Mouse (Mus musculus): ENCODE measurements at regions not wholly inside any gene's neighbourhood (a gene's known extent, or its start where the extent isn't known, plus 50 kb on each side); places are given as distances from the start of the nearest gene placed in this dataset.

GRCm38 (mm10) chr8:112156656-112157055 is 141.8 kb upstream of the Gm6793 start:
- no peaks in the 10 kb centered on the region for H3K36me3 ChIP-seq (ENCODE audit: control insufficient read depth, insufficient read depth, low read length)
- TF ChIP-seq POLR2A (IDR thresholded peaks at IDR 0.05; ENCODE audit: low read depth, low read length) (no peak), CTCF (IDR thresholded peaks at IDR 0.05; ENCODE audit: extremely low read depth, insufficient read depth, insufficient read length, insufficient replicate concordance) (no peak)
- H3K27me3 ChIP-seq (ENCODE audit: control insufficient read depth, insufficient read depth, low read length) = no peaks in the 10 kb centered on the region
- H3K4me1 ChIP-seq (ENCODE audit: control insufficient read depth, insufficient read depth, insufficient read length) = no peaks in the 10 kb centered on the region
- H3K27ac ChIP-seq (ENCODE audit: insufficient read depth, low read length) = no peak overlapping the region
- 86% methylated on average over 7 of the region's 7 CpGs for WGBS
- no peak for DNase-seq (ENCODE audit: low read depth in 1 of 2, low spot score in 2 of 2)
- H3K4me3 ChIP-seq (ENCODE audit: extremely low read depth, insufficient read depth, insufficient read length) = no peak overlapping the region

- no peaks in the 10 kb centered on the region for H3K27me3 ChIP-seq (ENCODE audit: control insufficient read depth, insufficient read depth, low read length)
- H3K27ac ChIP-seq (ENCODE audit: insufficient read depth, low read length) = no peak overlapping the region
- no peak for TF ChIP-seq CTCF (IDR thresholded peaks at IDR 0.05; ENCODE audit: extremely low read depth, insufficient read depth, insufficient read length, insufficient replicate concordance)
- TF ChIP-seq POLR2A (IDR thresholded peaks at IDR 0.05; ENCODE audit: low read depth, low read length) = no peak
- H3K4me1 ChIP-seq (ENCODE audit: control insufficient read depth, insufficient read depth, insufficient read length) = no peaks in the 10 kb centered on the region
- no peaks in the 10 kb centered on the region for H3K36me3 ChIP-seq (ENCODE audit: control insufficient read depth, insufficient read depth, low read length)
- 65% methylated on average over 5 of the region's 5 CpGs for WGBS
- no peak for DNase-seq (ENCODE audit: low read depth in 1 of 2, low spot score in 2 of 2)
- no peak overlapping the region for H3K4me3 ChIP-seq (ENCODE audit: extremely low read depth, insufficient read depth, insufficient read length)
These were observed 124.1 kb upstream of the Gm6793 start for GRCm38 (mm10) chr8:112138924-112139323.

GRCm38 (mm10) chr8:112130196-112130595 is 115.4 kb upstream of the Gm6793 start:
- Histone ChIP-seq H3K4me3 (ENCODE audit: extremely low read depth, insufficient read depth, insufficient read length) (no peak overlapping the region), H3K27me3 (ENCODE audit: control insufficient read depth, insufficient read depth, low read length) (no peaks in the 10 kb centered on the region), H3K27ac (ENCODE audit: insufficient read depth, low read length) (no peak overlapping the region), H3K36me3 (ENCODE audit: control insufficient read depth, insufficient read depth, low read length) (no peaks in the 10 kb centered on the region), H3K4me1 (ENCODE audit: control insufficient read depth, insufficient read depth, insufficient read length) (no peaks in the 10 kb centered on the region)
- WGBS = 66% methylated on average over 2 of the region's 2 CpGs
- TF ChIP-seq POLR2A (IDR thresholded peaks at IDR 0.05; ENCODE audit: low read depth, low read length) (no peak), CTCF (IDR thresholded peaks at IDR 0.05; ENCODE audit: extremely low read depth, insufficient read depth, insufficient read length, insufficient replicate concordance) (no peak)
- no peak for DNase-seq (ENCODE audit: low read depth in 1 of 2, low spot score in 2 of 2)

- Histone ChIP-seq H3K27me3 (ENCODE audit: control insufficient read depth, insufficient read depth, low read length) (no peaks in the 10 kb centered on the region), H3K27ac (ENCODE audit: insufficient read depth, low read length) (no peak overlapping the region), H3K4me1 (ENCODE audit: control insufficient read depth, insufficient read depth, insufficient read length) (no peaks in the 10 kb centered on the region), H3K36me3 (ENCODE audit: control insufficient read depth, insufficient read depth, low read length) (no peaks in the 10 kb centered on the region), H3K4me3 (ENCODE audit: extremely low read depth, insufficient read depth, insufficient read length) (no peak overlapping the region)
- WGBS = 55% methylated on average over 14 of the region's 14 CpGs
- no peak for TF ChIP-seq CTCF (IDR thresholded peaks at IDR 0.05; ENCODE audit: extremely low read depth, insufficient read depth, insufficient read length, insufficient replicate concordance)
- no peak for TF ChIP-seq POLR2A (IDR thresholded peaks at IDR 0.05; ENCODE audit: low read depth, low read length)
- no peak for DNase-seq (ENCODE audit: low read depth in 1 of 2, low spot score in 2 of 2)
These were observed 114.1 kb upstream of the Gm6793 start for GRCm38 (mm10) chr8:112128833-112129518.

- WGBS = 56% methylated on average over 2 of the region's 2 CpGs
- Histone ChIP-seq H3K4me3 (ENCODE audit: extremely low read depth, insufficient read depth, insufficient read length) (no peak overlapping the region), H3K27ac (ENCODE audit: insufficient read depth, low read length) (no peak overlapping the region), H3K27me3 (ENCODE audit: control insufficient read depth, insufficient read depth, low read length) (no peaks in the 10 kb centered on the region), H3K36me3 (ENCODE audit: control insufficient read depth, insufficient read depth, low read length) (no peaks in the 10 kb centered on the region), H3K4me1 (ENCODE audit: control insufficient read depth, insufficient read depth, insufficient read length) (no peaks in the 10 kb centered on the region)
- DNase-seq (ENCODE audit: low read depth in 1 of 2, low spot score in 2 of 2) = no peak
- TF ChIP-seq POLR2A (IDR thresholded peaks at IDR 0.05; ENCODE audit: low read depth, low read length) = no peak
- TF ChIP-seq CTCF (IDR thresholded peaks at IDR 0.05; ENCODE audit: extremely low read depth, insufficient read depth, insufficient read length, insufficient replicate concordance) = no peak
These were observed 97.1 kb upstream of the Gm6793 start for GRCm38 (mm10) chr8:112111950-112112349.

- 92% methylated on average over 10 of the region's 10 CpGs for WGBS
- Histone ChIP-seq H3K27me3 (ENCODE audit: control insufficient read depth, insufficient read depth, low read length) (no peaks in the 10 kb centered on the region), H3K4me3 (ENCODE audit: extremely low read depth, insufficient read depth, insufficient read length) (no peak overlapping the region), H3K27ac (ENCODE audit: insufficient read depth, low read length) (no peak overlapping the region), H3K4me1 (ENCODE audit: control insufficient read depth, insufficient read depth, insufficient read length) (no peaks in the 10 kb centered on the region), H3K36me3 (ENCODE audit: control insufficient read depth, insufficient read depth, low read length) (no peaks in the 10 kb centered on the region)
- no peak for TF ChIP-seq POLR2A (IDR thresholded peaks at IDR 0.05; ENCODE audit: low read depth, low read length)
- TF ChIP-seq CTCF (IDR thresholded peaks at IDR 0.05; ENCODE audit: extremely low read depth, insufficient read depth, insufficient read length, insufficient replicate concordance) = no peak
- DNase-seq (ENCODE audit: low read depth in 1 of 2, low spot score in 2 of 2) = no peak
These were observed 83.2 kb upstream of the Gm6793 start for GRCm38 (mm10) chr8:112097883-112098635.

GRCm38 (mm10) chr8:112094881-112095280 is 80.0 kb upstream of the Gm6793 start:
- H3K27me3 ChIP-seq (ENCODE audit: control insufficient read depth, insufficient read depth, low read length) = no peaks in the 10 kb centered on the region
- DNase-seq (ENCODE audit: low read depth in 1 of 2, low spot score in 2 of 2) = no peak

More at GRCm38 (mm10) chr8:112094881-112095280, 80.0 kb upstream of the Gm6793 start:
- TF ChIP-seq CTCF (IDR thresholded peaks at IDR 0.05; ENCODE audit: extremely low read depth, insufficient read depth, insufficient read length, insufficient replicate concordance) (no peak), POLR2A (IDR thresholded peaks at IDR 0.05; ENCODE audit: low read depth, low read length) (no peak)
- H3K27ac ChIP-seq (ENCODE audit: insufficient read depth, low read length) = no peak overlapping the region
- H3K4me1 ChIP-seq (ENCODE audit: control insufficient read depth, insufficient read depth, insufficient read length) = no peaks in the 10 kb centered on the region
- H3K36me3 ChIP-seq (ENCODE audit: control insufficient read depth, insufficient read depth, low read length) = no peaks in the 10 kb centered on the region
- H3K4me3 ChIP-seq (ENCODE audit: extremely low read depth, insufficient read depth, insufficient read length) = no peak overlapping the region
- 85% methylated on average over 2 of the region's 2 CpGs for WGBS

All from spleen, adult 2 months (tissue).